Mouse (Mus musculus): ENCODE data around the gene Pald1. TPM values are rescaled to one million over a fixed set of nuclear protein-coding genes. Genes with fewer than 3 reads are reported as not detected.

Gene Pald1
- polyA plus RNA-seq, 1 experiment from 2014 or later: 19.0 TPM

DNA sequence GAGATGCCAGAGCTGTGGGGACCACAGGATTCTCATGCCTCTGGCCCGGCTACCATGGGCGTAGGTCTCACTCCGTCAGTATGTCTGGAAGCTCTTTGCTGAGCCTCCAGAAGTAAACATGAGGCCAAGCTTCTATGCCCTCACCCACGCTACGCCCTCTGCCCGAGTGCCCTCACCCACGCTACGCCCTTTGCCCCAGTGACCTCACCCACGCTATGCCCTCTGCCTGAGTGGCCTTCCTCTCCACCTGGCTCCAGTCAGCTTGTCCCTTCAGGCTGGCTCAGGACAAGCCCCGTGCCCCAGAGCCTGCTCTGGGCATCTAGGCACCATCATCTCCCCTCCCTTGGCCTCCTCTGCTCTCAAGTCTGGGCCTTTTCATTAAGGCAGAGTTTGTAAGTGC, 55.8 kb downstream of the Pald1 start:
- H3K27me3 ChIP-seq (ENCODE audit: control insufficient read depth, insufficient read depth, low read length): no peaks in the 10 kb centered on the region
- H3K4me3 ChIP-seq (ENCODE audit: low read depth, low read length): no peak overlapping the region
- H3K9me3 ChIP-seq (ENCODE audit: control insufficient read depth, low read length): no peaks in the 10 kb centered on the region
- no peaks in the 10 kb centered on the region for H3K36me3 ChIP-seq (ENCODE audit: control insufficient read depth, insufficient read depth, low read length)
- 0 out of 2 replicates have a peak, but pooled peaks cover 7% of the 10 kb centered on the region for H3K4me1 ChIP-seq (ENCODE audit: control insufficient read depth, insufficient read depth, low read length)
- 85% methylated on average over 10 of the region's 10 CpGs for WGBS
- H3K4me2 ChIP-seq (ENCODE audit: low read depth, low read length): no peak overlapping the region
- H3K27ac ChIP-seq (ENCODE audit: low read depth, low read length): no peak overlapping the region
- no peak overlapping the region for H3K9ac ChIP-seq (replicated peaks; ENCODE audit: low read depth, low read length)
- no peak for ATAC-seq (ENCODE audit: low read depth)

DNA sequence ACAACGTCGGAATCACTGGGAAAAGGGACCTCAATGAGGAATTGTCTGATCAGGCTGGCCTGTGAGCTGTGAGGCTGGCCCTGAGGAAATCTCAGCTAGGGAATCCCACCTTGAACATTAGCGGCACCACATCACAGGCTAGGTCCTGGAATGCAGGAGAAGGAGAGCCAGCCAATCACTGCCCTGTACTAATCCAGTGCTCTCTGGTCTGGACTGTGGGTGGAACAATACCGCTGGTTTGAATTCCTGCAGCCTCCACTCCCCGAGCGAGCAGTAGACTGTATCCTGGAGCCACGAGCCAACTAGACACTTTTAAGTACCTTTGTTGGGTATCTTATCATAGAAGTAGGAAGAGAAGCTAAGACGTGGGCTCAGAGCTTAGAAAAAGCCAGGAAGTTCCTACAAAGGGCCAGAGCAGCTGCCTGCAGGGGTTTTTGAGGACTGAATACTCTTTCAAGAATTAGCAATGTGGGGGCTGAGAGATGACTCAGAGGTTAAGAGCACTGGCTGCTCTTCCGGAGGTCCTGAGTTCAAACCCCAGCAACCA, 57.5 kb downstream of the Pald1 start:
- WGBS: 58% methylated on average over 9 of the region's 9 CpGs
- no peaks in the 10 kb centered on the region for H3K36me3 ChIP-seq (ENCODE audit: control insufficient read depth, insufficient read depth, low read length)
- H3K9me3 ChIP-seq (ENCODE audit: control insufficient read depth, low read length): no peaks in the 10 kb centered on the region
- no peak for ATAC-seq (ENCODE audit: low read depth)
- 0 out of 2 replicates have a peak, but pooled peaks cover 7% of the 10 kb centered on the region for H3K4me1 ChIP-seq (ENCODE audit: control insufficient read depth, insufficient read depth, low read length)
- H3K27ac ChIP-seq (ENCODE audit: low read depth, low read length): no peak overlapping the region
- no peak overlapping the region for H3K4me2 ChIP-seq (ENCODE audit: low read depth, low read length)
- H3K9ac ChIP-seq (replicated peaks; ENCODE audit: low read depth, low read length): no peak overlapping the region
- no peak overlapping the region for H3K4me3 ChIP-seq (ENCODE audit: low read depth, low read length)
- no peaks in the 10 kb centered on the region for H3K27me3 ChIP-seq (ENCODE audit: control insufficient read depth, insufficient read depth, low read length)

DNA sequence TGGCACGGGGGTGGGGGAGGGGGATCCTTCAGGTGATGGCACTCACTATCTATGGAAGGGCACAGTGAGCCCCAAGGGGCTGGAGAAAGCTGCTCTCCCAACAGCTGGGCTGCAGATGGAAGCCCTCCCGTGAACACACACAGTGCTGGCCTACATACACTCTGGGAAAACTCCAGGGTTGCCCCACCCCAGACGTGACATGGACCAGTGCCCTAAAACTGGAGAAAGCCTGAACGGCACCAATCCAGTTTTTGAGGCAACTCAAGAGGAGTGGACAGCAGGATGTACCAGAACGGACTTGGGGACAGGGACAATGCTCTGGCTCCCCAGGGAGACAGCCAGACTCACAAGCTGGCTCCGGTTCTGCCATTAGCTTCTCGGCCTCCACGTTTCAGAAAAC, 58.6 kb downstream of the Pald1 start:
- Histone ChIP-seq H3K27ac (ENCODE audit: low read depth, low read length) (no peak overlapping the region), H3K4me2 (ENCODE audit: low read depth, low read length) (no peak overlapping the region), H3K27me3 (ENCODE audit: control insufficient read depth, insufficient read depth, low read length) (no peaks in the 10 kb centered on the region), H3K4me3 (ENCODE audit: low read depth, low read length) (no peak overlapping the region), H3K4me1 (ENCODE audit: control insufficient read depth, insufficient read depth, low read length) (0 out of 2 replicates have a peak, but pooled peaks cover 7% of the 10 kb centered on the region), H3K36me3 (ENCODE audit: control insufficient read depth, insufficient read depth, low read length) (no peaks in the 10 kb centered on the region), H3K9me3 (ENCODE audit: control insufficient read depth, low read length) (no peaks in the 10 kb centered on the region), H3K9ac (replicated peaks; ENCODE audit: low read depth, low read length) (no peak overlapping the region)
- 72% methylated on average over 8 of the region's 8 CpGs for WGBS
- ATAC-seq (ENCODE audit: low read depth): no peak

DNA sequence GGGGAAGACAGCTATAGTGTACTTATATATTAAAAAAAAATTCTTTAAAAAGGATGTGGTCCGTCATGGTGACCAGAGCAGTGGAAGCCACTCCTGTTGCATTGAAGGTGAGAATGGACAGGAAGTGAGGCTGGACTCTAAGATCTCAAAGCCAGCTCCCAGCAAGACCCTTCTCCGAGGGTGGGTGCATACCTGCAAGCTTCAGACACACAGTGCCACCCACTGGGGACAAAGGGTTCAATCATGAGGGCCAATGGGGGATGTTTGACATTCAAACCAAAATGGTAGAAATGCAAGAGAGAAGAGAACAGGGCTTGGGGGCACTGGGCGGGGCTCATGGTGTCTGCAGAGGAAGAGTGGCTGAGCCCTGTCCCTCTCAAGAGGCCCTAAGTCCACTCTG, 64.8 kb downstream of the Pald1 start:
- H3K27ac ChIP-seq (ENCODE audit: low read depth, low read length): no peak overlapping the region
- no peaks in the 10 kb centered on the region for H3K9me3 ChIP-seq (ENCODE audit: control insufficient read depth, low read length)
- H3K27me3 ChIP-seq (ENCODE audit: control insufficient read depth, insufficient read depth, low read length): no peaks in the 10 kb centered on the region
- no peaks in the 10 kb centered on the region for H3K36me3 ChIP-seq (ENCODE audit: control insufficient read depth, insufficient read depth, low read length)
- H3K4me3 ChIP-seq (ENCODE audit: low read depth, low read length): no peak overlapping the region
- ATAC-seq (ENCODE audit: low read depth): no peak
- no peak overlapping the region for H3K9ac ChIP-seq (replicated peaks; ENCODE audit: low read depth, low read length)
- H3K4me2 ChIP-seq (ENCODE audit: low read depth, low read length): no peak overlapping the region
- WGBS: 91% methylated on average over 3 of the region's 3 CpGs
- no peaks in the 10 kb centered on the region for H3K4me1 ChIP-seq (ENCODE audit: control insufficient read depth, insufficient read depth, low read length)

DNA sequence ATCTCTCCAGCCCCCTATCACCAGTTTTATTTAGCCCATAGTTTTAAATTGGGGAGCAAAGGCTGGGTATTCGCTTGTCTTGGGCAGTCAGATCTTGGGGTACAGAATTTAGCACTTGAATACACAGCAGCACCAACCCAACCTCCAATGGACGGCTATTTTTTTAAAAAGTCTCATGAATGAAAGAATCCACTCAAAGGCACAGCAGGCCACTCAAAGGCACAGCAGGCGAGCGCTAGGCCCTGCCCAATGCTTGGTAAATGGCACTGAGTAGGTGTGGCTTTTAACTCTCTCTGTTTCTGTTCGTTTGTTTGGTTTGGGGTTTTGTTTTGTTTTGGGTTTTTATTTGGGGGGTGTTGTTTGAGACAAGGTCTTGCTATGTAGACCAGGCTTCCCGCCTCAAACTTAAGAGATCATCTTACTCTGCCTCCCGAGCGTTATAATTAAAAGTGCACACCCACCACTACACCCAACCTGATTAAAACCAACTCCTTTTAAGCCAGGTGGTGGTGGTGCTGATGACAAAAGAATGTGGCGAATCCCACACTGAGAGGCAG, 67.9 kb downstream of the Pald1 start:
- H3K27me3 ChIP-seq (ENCODE audit: control insufficient read depth, insufficient read depth, low read length): no peaks in the 10 kb centered on the region
- no peaks in the 10 kb centered on the region for H3K9me3 ChIP-seq (ENCODE audit: control insufficient read depth, low read length)
- no peak for ATAC-seq (ENCODE audit: low read depth)
- 22% methylated on average over 9 of the region's 9 CpGs for WGBS
- no peak overlapping the region for H3K4me3 ChIP-seq (ENCODE audit: low read depth, low read length)
- no peaks in the 10 kb centered on the region for H3K36me3 ChIP-seq (ENCODE audit: control insufficient read depth, insufficient read depth, low read length)
- no peak overlapping the region for H3K27ac ChIP-seq (ENCODE audit: low read depth, low read length)
- H3K4me2 ChIP-seq (ENCODE audit: low read depth, low read length): no peak overlapping the region
- H3K4me1 ChIP-seq (ENCODE audit: control insufficient read depth, insufficient read depth, low read length): no peaks in the 10 kb centered on the region
- H3K9ac ChIP-seq (replicated peaks; ENCODE audit: low read depth, low read length): no peak overlapping the region

DNA sequence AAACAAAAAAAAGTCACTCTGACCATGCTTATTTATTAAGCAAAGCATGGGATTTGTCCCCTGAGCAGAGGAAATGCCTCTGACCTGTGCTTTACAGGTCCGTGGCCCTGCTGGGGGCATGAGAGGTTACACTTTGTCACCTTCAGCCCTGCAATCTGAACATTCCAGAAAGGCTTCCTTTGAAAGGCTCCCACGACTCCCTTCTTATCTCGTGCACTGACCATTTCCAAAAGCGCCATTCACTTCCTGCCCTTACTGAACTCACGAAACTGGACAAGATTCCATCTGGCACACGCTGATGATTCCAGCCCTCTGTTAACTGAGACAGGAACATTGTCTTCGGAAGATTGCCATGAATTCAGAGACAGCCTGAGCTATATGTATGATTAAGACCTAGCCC, 69.6 kb downstream of the Pald1 start:
- ATAC-seq (ENCODE audit: low read depth): no peak
- Histone ChIP-seq H3K4me2 (ENCODE audit: low read depth, low read length) (no peak overlapping the region), H3K27ac (ENCODE audit: low read depth, low read length) (no peak overlapping the region), H3K4me1 (ENCODE audit: control insufficient read depth, insufficient read depth, low read length) (no peaks in the 10 kb centered on the region), H3K4me3 (ENCODE audit: low read depth, low read length) (no peak overlapping the region), H3K9me3 (ENCODE audit: control insufficient read depth, low read length) (no peaks in the 10 kb centered on the region), H3K9ac (replicated peaks; ENCODE audit: low read depth, low read length) (no peak overlapping the region), H3K27me3 (ENCODE audit: control insufficient read depth, insufficient read depth, low read length) (no peaks in the 10 kb centered on the region), H3K36me3 (ENCODE audit: control insufficient read depth, insufficient read depth, low read length) (no peaks in the 10 kb centered on the region)
- 81% methylated on average over 7 of the region's 7 CpGs for WGBS

DNA sequence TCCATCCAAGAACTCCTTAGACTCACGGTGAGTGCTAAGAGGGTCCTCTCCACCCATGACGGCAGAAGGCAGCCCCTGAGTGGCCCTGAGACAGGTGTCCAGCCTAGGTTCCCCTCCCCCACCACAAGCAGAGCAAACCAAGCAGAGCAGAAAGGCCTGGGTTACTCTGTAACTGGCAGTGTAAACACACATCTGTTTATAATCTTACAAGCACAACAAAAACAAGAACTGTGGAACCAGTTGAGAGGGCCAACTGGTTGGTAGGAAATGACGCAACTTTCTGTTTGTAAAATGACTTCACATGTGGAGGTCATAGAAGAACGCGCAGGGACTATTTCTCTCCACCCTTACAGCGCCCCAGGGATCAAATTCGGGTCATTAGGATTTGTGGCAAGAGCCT, 70.6 kb downstream of the Pald1 start:
- no peaks in the 10 kb centered on the region for H3K27me3 ChIP-seq (ENCODE audit: control insufficient read depth, insufficient read depth, low read length)
- no peaks in the 10 kb centered on the region for H3K4me1 ChIP-seq (ENCODE audit: control insufficient read depth, insufficient read depth, low read length)
- no peak for ATAC-seq (ENCODE audit: low read depth)
- WGBS: 55% methylated on average over 7 of the region's 7 CpGs
- H3K27ac ChIP-seq (ENCODE audit: low read depth, low read length): no peak overlapping the region
- no peak overlapping the region for H3K9ac ChIP-seq (replicated peaks; ENCODE audit: low read depth, low read length)
- H3K4me3 ChIP-seq (ENCODE audit: low read depth, low read length): no peak overlapping the region
- H3K9me3 ChIP-seq (ENCODE audit: control insufficient read depth, low read length): no peaks in the 10 kb centered on the region
- H3K4me2 ChIP-seq (ENCODE audit: low read depth, low read length): no peak overlapping the region
- H3K36me3 ChIP-seq (ENCODE audit: control insufficient read depth, insufficient read depth, low read length): no peaks in the 10 kb centered on the region

DNA sequence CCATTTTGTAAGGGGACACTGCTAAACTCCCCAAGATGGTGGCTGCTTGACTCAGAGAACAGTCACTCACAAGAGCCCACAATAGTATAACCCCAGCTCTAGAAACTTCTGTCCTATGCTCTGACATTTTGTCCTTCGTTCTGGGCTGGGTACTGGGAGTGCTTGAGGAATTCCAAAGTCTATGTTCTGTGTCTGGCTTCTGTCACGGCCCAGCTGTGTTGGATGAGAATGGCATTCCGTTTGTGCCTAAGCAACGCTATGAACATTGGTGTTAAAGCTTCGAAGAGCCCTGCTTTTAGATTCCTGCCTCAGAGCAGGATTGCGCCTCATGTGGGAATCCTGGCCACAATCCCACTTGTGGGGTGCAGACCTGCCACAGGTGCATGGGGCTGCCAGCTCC, 71.2 kb downstream of the Pald1 start:
- H3K9ac ChIP-seq (replicated peaks; ENCODE audit: low read depth, low read length): no peak overlapping the region
- no peak overlapping the region for H3K4me2 ChIP-seq (ENCODE audit: low read depth, low read length)
- H3K9me3 ChIP-seq (ENCODE audit: control insufficient read depth, low read length): no peaks in the 10 kb centered on the region
- no peaks in the 10 kb centered on the region for H3K4me1 ChIP-seq (ENCODE audit: control insufficient read depth, insufficient read depth, low read length)
- ATAC-seq (ENCODE audit: low read depth): no peak
- H3K36me3 ChIP-seq (ENCODE audit: control insufficient read depth, insufficient read depth, low read length): no peaks in the 10 kb centered on the region
- H3K27ac ChIP-seq (ENCODE audit: low read depth, low read length): no peak overlapping the region
- WGBS: 92% methylated on average over 6 of the region's 6 CpGs
- no peak overlapping the region for H3K4me3 ChIP-seq (ENCODE audit: low read depth, low read length)
- no peaks in the 10 kb centered on the region for H3K27me3 ChIP-seq (ENCODE audit: control insufficient read depth, insufficient read depth, low read length)

DNA sequence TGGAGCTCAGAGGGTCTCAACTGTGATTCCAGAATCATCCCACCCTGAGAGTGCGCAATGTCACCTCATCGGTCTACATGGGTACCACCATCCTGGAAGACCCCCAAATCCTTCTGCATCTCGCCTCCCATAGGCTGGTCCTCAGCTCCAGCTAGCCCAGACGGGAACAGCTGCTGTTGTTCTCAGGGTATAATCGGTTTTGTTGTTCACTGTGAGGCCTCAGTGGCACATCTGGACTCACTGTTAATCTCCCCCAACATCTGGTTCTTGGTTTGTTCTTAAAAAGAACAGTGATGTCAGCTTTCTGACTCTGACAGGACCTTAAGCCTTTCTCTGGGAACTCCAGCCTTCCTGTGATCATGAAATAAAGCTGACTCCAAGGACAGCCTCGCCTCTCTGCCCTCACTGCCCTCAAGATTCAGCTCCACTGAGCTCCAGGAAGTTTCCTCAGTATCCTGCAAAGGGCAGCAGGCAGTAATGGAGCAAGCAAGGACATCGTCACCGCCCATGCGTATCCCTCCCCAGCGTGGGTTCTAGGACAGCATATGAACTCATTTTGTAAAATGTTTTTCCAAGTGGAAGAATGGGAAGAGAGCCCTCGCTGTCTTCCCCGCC, 74.5 kb downstream of the Pald1 start:
- H3K4me1 ChIP-seq (ENCODE audit: control insufficient read depth, insufficient read depth, low read length): no peaks in the 10 kb centered on the region
- no peak overlapping the region for H3K9ac ChIP-seq (replicated peaks; ENCODE audit: low read depth, low read length)
- H3K4me3 ChIP-seq (ENCODE audit: low read depth, low read length): no peak overlapping the region
- H3K27ac ChIP-seq (ENCODE audit: low read depth, low read length): no peak overlapping the region
- H3K27me3 ChIP-seq (ENCODE audit: control insufficient read depth, insufficient read depth, low read length): no peaks in the 10 kb centered on the region
- no peaks in the 10 kb centered on the region for H3K36me3 ChIP-seq (ENCODE audit: control insufficient read depth, insufficient read depth, low read length)
- H3K9me3 ChIP-seq (ENCODE audit: control insufficient read depth, low read length): no peaks in the 10 kb centered on the region
- WGBS: 66% methylated on average over 12 of the region's 12 CpGs
- no peak for ATAC-seq (ENCODE audit: low read depth)
- H3K4me2 ChIP-seq (ENCODE audit: low read depth, low read length): no peak overlapping the region

Measured in neural tube, embryonic 14.5 days (tissue).